Mouse (Mus musculus) CD4-positive helper T cell, adult 2 months (primary cell): ENCODE measurements around the gene Olfr1151.

ENCODE experiments used
- DNase-seq: peaks from one replicate; pipeline ENCODE4 v3.0.0-alpha.2; 2012; ENCODE audit warnings: low read depth, missing footprints, low spot score

The Olfr1151 gene

GRCm38 (mm10) chr2:87855562-87855961, at the start of gene Olfr1151:
Olfr1151 (plus strand) TSS chr2:87855862.
- no peak for DNase-seq

- DNase-seq = no peak
Measured at GRCm38 (mm10) chr2:87809522-87809921, 46.1 kb upstream of the Olfr1151 start, which contains the start of gene Olfr1145. Olfr1145 (plus strand) TSS chr2:87809822.

GRCm38 (mm10) chr2:87830233-87830632, 25.4 kb upstream of the Olfr1151 start, which contains the start of gene Olfr1148:
Olfr1148 (plus strand) TSS chr2:87830533.
- no peak for DNase-seq

- DNase-seq = no peak
Measured at GRCm38 (mm10) chr2:87843693-87844092, 12.0 kb upstream of the Olfr1151 start, which contains the start of gene Olfr1150-ps1. Olfr1150-ps1 (plus strand) TSS chr2:87843993.

- no peak for DNase-seq
Measured at GRCm38 (mm10) chr2:87866192-87866591, 10.5 kb downstream of the Olfr1151 start, which contains the start of gene Olfr1152. Olfr1152 (plus strand) TSS chr2:87866492.

GRCm38 (mm10) chr2:87894662-87895061, 39.0 kb downstream of the Olfr1151 start, which contains the start of gene Olfr1153:
Olfr1153 (plus strand) TSS chr2:87894962.
- no peak for DNase-seq

GRCm38 (mm10) chr2:87905066-87905465, 49.4 kb downstream of the Olfr1151 start, which contains the start of gene Olfr1154:
Olfr1154 (minus strand) TSS chr2:87905166.
- no peak for DNase-seq
